Mouse (Mus musculus): ENCODE results near the gene Gfral. TPM values are rescaled to one million over a fixed set of nuclear protein-coding genes. Genes with fewer than 3 reads are reported as not detected.
"Not testable (repeated sequence)": the region's sequence is repeated elsewhere in the genome, so short reads cannot be mapped to it uniquely, and the experiment has no call there.

Gfral gene
- polyA plus RNA-seq, 1 experiment from 2014 or later: not detected

GRCm38 (mm10) chr9:76145593-76145992, 67.9 kb downstream of the Gfral start:
- Histone ChIP-seq H3K4me2 (ENCODE audit: low read length) (no peak overlapping the region), H3K27ac (ENCODE audit: low read depth, low read length) (no peak overlapping the region), H3K4me1 (ENCODE audit: control insufficient read depth, insufficient read depth, low read depth, low read length) (no peaks in the 10 kb centered on the region), H3K27me3 (replicated peaks; ENCODE audit: control insufficient read depth, insufficient read depth, low read length) (no peaks in the 10 kb centered on the region), H3K36me3 (ENCODE audit: control insufficient read depth, insufficient read depth, low read length) (no peaks in the 10 kb centered on the region), H3K9me3 (ENCODE audit: control insufficient read depth, low read length) (no peaks in the 10 kb centered on the region), H3K9ac (ENCODE audit: low read depth, low read length) (no peak overlapping the region), H3K4me3 (ENCODE audit: low read length) (no peak overlapping the region)
- no peak for ATAC-seq
- 58% methylated on average over 3 of the region's 3 CpGs for WGBS

DNA sequence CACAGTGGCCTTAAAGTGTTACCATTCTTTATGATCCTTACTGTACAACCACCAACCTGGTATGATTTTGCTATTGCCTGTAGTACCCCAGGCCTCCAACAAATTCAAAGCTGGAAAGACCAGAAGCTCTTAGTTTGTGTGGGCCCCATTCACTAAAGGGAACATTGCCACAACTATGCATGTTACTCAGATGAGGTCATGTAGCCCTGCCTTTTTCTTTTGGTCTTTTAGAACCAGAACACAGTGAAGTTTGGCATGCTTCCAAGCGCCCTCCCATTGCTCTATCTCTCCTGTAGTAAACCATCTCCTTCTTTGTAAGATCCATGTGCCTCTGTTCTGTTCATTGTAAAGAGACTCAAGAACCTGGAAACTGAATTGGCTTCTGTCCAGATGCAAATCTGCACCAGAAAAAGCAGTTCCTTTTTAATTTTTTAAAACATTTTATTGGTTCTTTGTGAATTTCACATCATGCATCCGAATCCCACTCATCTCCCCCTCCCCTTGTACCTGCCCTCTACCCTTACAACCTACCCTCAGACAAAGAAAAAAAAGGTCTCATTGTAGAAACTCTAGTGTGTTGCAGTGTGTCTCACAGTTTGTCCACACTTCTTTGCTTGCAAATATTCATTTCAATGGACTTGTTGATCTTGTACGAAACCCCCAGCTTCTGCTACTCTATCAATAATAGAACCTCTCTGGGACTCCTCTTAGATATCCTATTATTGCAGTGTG, 74.9 kb downstream of the Gfral start:
- no peak overlapping the region for H3K4me2 ChIP-seq (ENCODE audit: low read length)
- H3K36me3 ChIP-seq (ENCODE audit: control insufficient read depth, insufficient read depth, low read length): 0 out of 2 replicates have a peak, but pooled peaks cover 2% of the 10 kb centered on the region
- H3K9me3 ChIP-seq (ENCODE audit: control insufficient read depth, low read length): no peaks in the 10 kb centered on the region
- peak; percentile 37; the same call in 1 of the 2 replicates for ATAC-seq
- no peak overlapping the region for H3K27ac ChIP-seq (ENCODE audit: low read depth, low read length)
- H3K9ac ChIP-seq (ENCODE audit: low read depth, low read length): no peak overlapping the region
- H3K27me3 ChIP-seq (replicated peaks; ENCODE audit: control insufficient read depth, insufficient read depth, low read length): no peaks in the 10 kb centered on the region
- no peak overlapping the region for H3K4me3 ChIP-seq (ENCODE audit: low read length)
- no peaks in the 10 kb centered on the region for H3K4me1 ChIP-seq (ENCODE audit: control insufficient read depth, insufficient read depth, low read depth, low read length)
- 55% methylated on average over 3 of the region's 3 CpGs for whole genome bisulfite sequencing

DNA sequence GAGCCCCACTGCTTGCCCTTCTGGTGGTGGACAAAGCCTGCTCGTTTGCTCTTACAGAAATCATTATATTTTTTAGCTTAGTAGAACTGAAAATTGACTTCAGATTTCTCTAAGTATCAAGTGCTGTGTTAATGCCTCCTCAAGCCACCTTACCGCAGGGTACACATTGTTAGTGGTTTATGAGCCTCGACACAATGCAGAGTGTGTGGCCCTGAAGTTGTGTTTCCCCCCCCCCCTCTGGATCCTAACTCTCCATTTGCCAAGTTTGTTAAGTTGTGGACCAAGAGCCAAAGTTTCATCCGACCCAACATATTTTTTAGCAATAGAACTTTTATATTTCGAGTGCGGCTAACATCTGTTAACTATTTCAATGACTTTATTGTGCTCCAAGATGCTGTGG, 79.4 kb downstream of the Gfral start:
- no peak overlapping the region for H3K4me2 ChIP-seq (ENCODE audit: low read length)
- no peaks in the 10 kb centered on the region for H3K27me3 ChIP-seq (replicated peaks; ENCODE audit: control insufficient read depth, insufficient read depth, low read length)
- no peak overlapping the region for H3K9ac ChIP-seq (ENCODE audit: low read depth, low read length)
- ATAC-seq: no peak
- H3K27ac ChIP-seq (ENCODE audit: low read depth, low read length): no peak overlapping the region
- 0 out of 2 replicates have a peak, but pooled peaks cover 2% of the 10 kb centered on the region for H3K36me3 ChIP-seq (ENCODE audit: control insufficient read depth, insufficient read depth, low read length)
- WGBS: 89% methylated on average over 6 of the region's 6 CpGs
- no peaks in the 10 kb centered on the region for H3K9me3 ChIP-seq (ENCODE audit: control insufficient read depth, low read length)
- H3K4me3 ChIP-seq (ENCODE audit: low read length): no peak overlapping the region
- H3K4me1 ChIP-seq (ENCODE audit: control insufficient read depth, insufficient read depth, low read depth, low read length): no peaks in the 10 kb centered on the region

DNA sequence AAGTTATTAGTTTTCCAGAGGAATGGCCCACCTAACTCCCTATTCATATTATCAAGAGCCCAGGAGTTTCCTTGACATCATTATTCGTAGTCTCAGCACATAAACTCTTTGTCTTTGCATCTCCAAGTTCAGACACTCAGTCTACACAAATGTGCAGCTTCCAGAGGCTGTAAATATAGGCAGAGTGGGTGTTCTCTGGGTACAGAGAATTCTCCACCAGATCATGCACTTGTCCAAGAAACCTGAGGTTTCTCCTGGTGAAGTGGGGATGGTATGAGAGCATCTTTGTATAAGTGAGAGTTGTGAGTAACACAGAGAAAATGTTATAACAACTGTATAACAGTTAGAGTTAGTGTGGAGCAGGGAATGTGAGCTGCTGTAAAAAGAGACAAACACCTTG, 84.1 kb downstream of the Gfral start:
- no peaks in the 10 kb centered on the region for H3K9me3 ChIP-seq (ENCODE audit: control insufficient read depth, low read length)
- no peaks in the 10 kb centered on the region for H3K27me3 ChIP-seq (replicated peaks; ENCODE audit: control insufficient read depth, insufficient read depth, low read length)
- H3K4me2 ChIP-seq (ENCODE audit: low read length): no peak overlapping the region
- H3K36me3 ChIP-seq (ENCODE audit: control insufficient read depth, insufficient read depth, low read length): 0 out of 2 replicates have a peak, but pooled peaks cover 2% of the 10 kb centered on the region
- no peak overlapping the region for H3K9ac ChIP-seq (ENCODE audit: low read depth, low read length)
- H3K27ac ChIP-seq (ENCODE audit: low read depth, low read length): no peak overlapping the region
- H3K4me3 ChIP-seq (ENCODE audit: low read length): no peak overlapping the region
- no peaks in the 10 kb centered on the region for H3K4me1 ChIP-seq (ENCODE audit: control insufficient read depth, insufficient read depth, low read depth, low read length)
- 71% methylated on average over 1 of the region's 1 CpGs for WGBS
- no peak for ATAC-seq

DNA sequence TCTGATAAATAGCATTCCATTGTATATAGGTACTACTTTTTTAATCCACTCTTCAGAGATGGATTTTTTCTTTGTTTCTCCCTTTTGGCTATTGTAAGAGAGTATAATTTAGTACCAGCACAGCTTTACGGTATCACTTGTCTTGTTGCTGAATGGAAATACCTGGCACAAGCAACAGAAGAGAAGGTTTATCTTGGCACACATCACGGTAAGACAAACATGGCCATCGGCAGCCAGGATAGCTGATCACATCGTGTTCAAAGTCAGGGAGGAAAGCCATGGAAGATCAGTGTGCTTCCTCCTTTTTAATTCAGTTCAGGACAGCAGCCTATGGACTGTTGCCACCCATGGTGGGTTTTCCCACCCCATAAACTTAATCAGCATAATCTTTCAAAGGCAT, 89.2 kb downstream of the Gfral start:
- ATAC-seq: no peak
- H3K4me2 ChIP-seq (ENCODE audit: low read length): no peak overlapping the region
- 71% methylated on average over 4 of the region's 4 CpGs for WGBS
- no peaks in the 10 kb centered on the region for H3K36me3 ChIP-seq (ENCODE audit: control insufficient read depth, insufficient read depth, low read length)
- H3K27me3 ChIP-seq (replicated peaks; ENCODE audit: control insufficient read depth, insufficient read depth, low read length): no peaks in the 10 kb centered on the region
- no peaks in the 10 kb centered on the region for H3K9me3 ChIP-seq (ENCODE audit: control insufficient read depth, low read length)
- H3K4me1 ChIP-seq (ENCODE audit: control insufficient read depth, insufficient read depth, low read depth, low read length): no peaks in the 10 kb centered on the region
- H3K4me3 ChIP-seq (ENCODE audit: low read length): no peak overlapping the region
- H3K27ac ChIP-seq (ENCODE audit: low read depth, low read length): no peak overlapping the region
- H3K9ac ChIP-seq (ENCODE audit: low read depth, low read length): no peak overlapping the region

DNA sequence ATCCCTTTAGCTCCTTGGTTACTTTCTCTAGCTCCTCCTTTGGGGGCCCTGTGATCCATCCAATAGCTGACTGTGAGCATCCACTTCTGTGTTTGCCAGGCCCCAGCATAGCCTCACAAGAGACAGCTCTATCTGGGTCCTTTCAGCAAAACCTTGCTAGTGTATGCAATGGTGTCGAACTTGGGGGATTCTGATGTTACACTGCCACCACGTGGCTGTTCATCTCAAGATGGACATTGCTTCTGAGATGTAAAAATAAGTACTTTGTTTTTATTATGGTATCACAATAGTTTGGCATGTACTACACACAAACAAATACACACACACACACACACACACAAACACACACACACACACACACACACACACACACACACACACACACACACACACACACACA, 90.6 kb downstream of the Gfral start:
- peak; percentile 71; the same call in 1 of the 2 replicates for ATAC-seq
- H3K27ac ChIP-seq (ENCODE audit: low read depth, low read length): not testable (repeated sequence)
- 3% methylated on average over 2 of the region's 2 CpGs for WGBS

More for the DNA sequence above, 90.6 kb downstream of the Gfral start:
- H3K36me3 ChIP-seq (ENCODE audit: control insufficient read depth, insufficient read depth, low read length); H3K4me1 ChIP-seq (ENCODE audit: control insufficient read depth, insufficient read depth, low read depth, low read length); H3K4me2 ChIP-seq (ENCODE audit: low read length); H3K9ac ChIP-seq (ENCODE audit: low read depth, low read length); H3K9me3 ChIP-seq (ENCODE audit: control insufficient read depth, low read length); H3K27me3 ChIP-seq (replicated peaks; ENCODE audit: control insufficient read depth, insufficient read depth, low read length); H3K4me3 ChIP-seq (ENCODE audit: low read length): not testable (repeated sequence)

Other genes starting within 250 kb of the Gfral start
- gene Hmgcll1, start 198.8 kb downstream of the Gfral start, polyA plus RNA-seq (2015; fragmentation: Nextera tagmentation; extraction: Ambion mirVana): 22.8 and 22.9 TPM in 2 replicates
- gene Hcrtr2, start 110.2 kb upstream of the Gfral start, polyA plus RNA-seq (2015; fragmentation: Nextera tagmentation; extraction: Ambion mirVana): 9.8 and 11.3 TPM in 2 replicates

Data from hindbrain, embryonic 16.5 days (tissue).